Mouse (Mus musculus): Measurements from ENCODE around the gene Npas1.

The Npas1 gene

GRCm38 (mm10) chr7:16468115-16468514 is 9.4 kb downstream of the Npas1 start:
- no peak for DNase-seq

GRCm38 (mm10) chr7:16466565-16466964 is 11.0 kb downstream of the Npas1 start:
- DNase-seq, result peak in 1 of 2 experiments; percentile 33

- DNase-seq, result no peak
Observed at GRCm38 (mm10) chr7:16465568-16465967, 12.0 kb downstream of the Npas1 start.

DNA sequence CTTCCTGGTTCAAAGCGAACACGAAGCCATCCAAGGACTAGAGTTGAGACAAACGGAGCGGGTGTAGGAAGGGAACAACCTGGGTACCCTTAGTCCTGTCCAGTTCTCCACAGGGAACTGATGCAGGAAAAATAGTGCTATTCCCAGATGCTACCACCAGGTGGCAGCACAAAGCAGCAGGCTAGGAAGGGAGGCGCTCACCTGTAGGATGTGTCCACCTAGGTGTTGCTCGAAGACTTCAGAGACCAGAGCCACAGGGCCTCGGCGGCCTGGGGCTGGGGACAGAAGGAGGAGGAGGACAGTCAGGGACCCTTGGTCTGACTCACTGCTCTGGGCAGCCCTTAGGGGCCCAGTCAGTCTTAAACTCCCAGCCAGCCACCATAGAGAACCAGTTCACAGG is 12.4 kb downstream of the Npas1 start:
- DNase-seq, result peak; percentile 52 to 80

DNA sequence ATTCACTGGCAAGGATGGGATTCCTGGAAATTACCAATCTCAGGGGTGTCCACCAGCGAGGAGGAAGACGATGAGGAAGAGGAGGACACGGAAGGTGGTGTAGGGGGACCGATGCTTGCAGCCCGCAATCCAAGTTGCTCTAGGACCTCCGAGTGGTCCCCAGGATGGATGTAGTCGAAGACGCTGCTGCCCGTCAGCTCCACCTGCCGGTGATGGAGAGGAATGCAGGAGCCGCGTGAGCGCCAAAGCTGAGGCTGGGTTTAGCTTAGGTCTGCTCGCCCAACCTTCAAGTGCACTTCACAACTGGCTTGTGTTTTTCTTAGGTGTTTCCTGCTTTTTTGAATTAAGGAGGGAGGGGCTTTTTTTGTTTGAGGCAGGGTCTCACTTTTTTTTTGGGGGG is 14.3 kb downstream of the Npas1 start:
- peak; percentile 79 to 88 for DNase-seq

DNA sequence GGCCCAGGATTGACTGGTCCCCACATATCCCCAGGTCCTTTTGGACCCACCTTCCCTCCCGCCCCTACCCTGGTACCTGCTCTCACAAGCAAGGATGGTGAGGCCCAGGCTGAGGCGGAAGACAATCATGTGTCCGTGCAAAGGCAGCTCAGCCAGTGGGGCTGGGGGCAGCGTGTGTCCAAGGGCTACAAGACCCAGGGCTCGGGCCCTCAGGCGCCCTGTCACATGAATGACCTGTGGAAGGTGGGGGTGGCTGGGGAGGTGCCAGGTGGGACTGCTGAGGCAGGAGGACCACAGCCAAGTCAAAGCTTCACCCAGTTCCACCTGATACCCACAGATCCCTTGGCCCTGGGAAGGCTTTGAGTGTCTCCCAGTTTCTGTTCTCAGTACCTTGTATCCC is 15.8 kb downstream of the Npas1 start:
- no peak for DNase-seq

DNA sequence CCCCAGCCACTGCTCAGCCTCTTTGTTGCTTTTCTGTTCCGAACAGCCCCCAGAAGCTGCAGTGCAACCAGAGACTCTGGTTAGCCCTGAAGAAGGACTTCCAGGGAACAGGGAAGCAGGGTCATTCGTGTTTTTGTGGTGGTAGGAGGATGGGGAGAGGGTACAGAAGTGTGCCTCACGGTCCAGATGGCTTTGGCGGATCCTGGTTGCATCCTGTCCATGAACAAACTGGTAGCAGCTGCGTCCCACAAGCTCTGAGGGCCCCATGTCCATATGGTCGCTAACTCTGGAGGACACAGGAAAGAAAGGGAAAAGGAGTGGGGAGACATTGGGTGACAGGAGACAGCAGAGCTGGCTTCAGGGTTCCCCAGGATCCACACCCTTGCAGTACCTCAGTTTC is 16.4 kb downstream of the Npas1 start:
- no peak for DNase-seq

DNA sequence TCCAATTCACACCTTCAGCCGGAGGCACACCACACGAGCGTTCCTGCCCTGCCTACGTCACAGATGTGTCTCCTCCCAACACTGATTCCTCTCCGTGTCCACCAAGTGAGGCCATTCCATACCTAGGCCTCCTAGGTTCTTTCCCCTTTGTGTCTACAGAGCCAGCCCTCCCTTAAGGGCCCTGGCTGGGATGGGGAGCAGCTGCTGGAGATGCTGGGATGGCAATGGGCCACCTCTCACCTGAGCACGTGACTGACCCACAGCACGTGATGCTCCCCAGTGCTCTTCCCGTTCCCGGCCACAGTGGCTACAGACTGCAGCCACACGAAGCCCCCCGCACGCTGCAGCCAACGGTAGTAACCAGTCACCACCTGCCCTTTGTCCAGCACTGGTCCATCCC is 17.0 kb downstream of the Npas1 start:
- no peak for DNase-seq

DNA sequence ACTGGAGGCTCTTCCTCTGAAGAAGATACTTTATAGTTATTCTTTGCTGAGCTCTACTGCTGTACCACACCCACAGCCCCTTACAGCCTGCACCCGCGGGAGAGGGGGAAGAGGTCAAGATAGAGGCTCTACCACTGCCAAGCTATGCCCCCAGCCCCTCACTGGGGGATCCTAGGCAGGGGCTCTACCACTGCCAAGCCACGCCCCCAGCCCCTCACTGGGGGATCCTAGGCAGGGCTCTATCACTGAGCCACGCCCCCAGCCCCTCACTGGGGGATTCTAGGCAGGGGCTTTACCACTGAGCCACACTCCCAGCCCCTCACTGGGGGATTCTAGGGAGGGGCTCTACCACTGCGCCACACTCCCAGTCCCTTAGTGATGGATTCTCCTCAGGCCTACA is 21.2 kb downstream of the Npas1 start:
- no peak for DNase-seq

- DNase-seq, result no peak
Observed at GRCm38 (mm10) chr7:16455016-16455415, 22.5 kb downstream of the Npas1 start.

GRCm38 (mm10) chr7:16453118-16453711 is 24.3 kb downstream of the Npas1 start:
- peak in 1 of 2 experiments; percentile 44 for DNase-seq

DNA sequence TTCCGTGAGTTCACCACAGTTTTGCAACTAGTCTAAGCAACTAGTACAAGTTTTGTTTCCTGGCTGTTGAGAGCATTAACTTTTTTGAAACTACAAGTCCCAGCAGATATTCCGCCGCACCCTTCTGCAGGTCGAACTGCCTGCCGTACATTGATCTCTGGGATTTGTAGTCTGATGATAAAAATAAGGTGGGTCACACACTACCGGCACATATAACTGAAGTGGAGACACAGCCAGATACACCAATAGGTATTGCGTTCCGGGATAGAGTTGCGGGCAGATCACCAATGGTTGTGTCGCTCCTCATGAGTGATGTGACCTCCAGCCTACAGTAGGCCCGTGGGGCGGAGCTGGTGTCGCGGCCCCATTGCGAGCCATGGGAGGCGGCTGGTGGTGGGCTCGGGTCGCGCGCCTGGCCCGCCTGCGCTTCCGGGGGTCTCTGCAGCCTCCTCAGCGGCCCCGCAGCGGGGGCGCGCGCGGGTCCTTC is 24.9 kb downstream of the Npas1 start, which contains the start of gene Tmem160:
Gene Tmem160 (plus strand): TSS at position 193 of the 487 bp plus-strand sequence.
- DNase-seq, result peak; percentile 89 to 92

GRCm38 (mm10) chr7:16451656-16452055 is 25.9 kb downstream of the Npas1 start:
- no peak for DNase-seq

DNA sequence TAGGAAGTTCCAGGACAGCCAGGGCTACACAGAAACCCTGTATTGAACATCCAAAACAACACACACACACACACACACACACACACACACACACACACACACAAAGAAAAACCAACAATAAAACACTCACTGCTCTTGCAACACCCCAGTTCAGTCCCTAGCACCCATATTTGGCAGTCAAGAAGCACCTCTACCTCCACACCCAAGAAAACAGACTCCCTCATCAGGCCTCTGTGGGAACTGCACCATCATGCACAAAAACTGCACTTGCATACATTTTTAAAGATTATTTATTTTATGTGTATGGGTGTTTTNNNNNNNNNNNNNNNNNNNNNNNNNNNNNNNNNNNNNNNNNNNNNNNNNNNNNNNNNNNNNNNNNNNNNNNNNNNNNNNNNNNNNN is 36.3 kb downstream of the Npas1 start:
- DNase-seq, result peak in 1 of 2 experiments; percentile 30

DNA sequence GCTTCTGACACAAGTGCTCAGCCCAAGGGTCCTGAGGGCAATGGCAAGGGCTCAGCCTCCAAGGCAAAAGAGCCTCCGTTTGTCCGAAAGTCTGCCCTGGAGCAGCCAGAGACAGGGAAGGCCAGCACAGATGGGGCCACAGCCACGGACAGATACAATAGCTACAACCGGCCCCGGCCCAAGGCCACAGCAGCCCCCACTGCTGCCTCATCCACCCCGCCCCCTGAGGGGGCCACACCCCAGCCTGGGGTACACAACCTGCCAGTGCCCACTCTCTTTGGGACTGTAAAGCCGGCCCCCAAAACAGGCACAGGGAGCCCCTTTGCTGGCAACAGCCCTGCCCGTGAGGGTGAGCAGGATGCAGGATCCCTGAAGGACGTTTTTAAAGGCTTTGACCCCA is 42.4 kb downstream of the Npas1 start:
- no peak for DNase-seq

DNA sequence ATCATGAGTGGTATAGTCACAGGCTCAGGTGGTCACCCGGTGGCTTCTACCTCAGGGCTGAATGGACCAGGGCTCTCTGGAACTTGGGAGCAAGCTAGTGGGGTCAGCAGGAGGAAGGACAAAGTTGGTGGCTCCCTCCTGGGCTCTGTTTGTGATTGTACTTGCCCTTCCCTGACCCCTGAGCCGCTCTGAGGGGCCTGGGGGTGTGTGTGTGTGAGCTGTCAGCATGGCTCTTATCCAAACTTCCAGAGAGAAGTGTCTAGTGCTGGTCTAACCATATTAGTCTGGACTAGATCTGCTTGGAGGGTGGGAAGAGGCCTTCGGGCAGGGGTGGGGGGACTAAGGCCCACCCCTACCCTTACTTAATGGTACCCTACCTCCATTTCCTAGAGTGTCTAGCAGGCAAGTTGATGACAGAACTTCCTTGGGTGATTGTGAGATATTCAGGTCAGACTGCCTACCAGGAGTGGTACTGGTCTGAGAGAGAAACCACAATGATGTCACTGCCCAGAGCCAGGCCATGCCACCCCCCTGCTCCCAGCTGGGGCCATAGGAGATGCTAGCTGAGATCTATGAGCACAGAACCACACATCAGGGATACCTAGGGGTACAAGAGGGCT is 44.1 kb downstream of the Npas1 start:
- DNase-seq, result no peak

- peak; percentile 83 to 88 for DNase-seq
Observed at GRCm38 (mm10) chr7:16426129-16426729, 51.3 kb downstream of the Npas1 start.

- no peak for DNase-seq
Observed at GRCm38 (mm10) chr7:16425721-16426120, 51.8 kb downstream of the Npas1 start.

- peak in 1 of 2 experiments; percentile 16 for DNase-seq
Observed at GRCm38 (mm10) chr7:16423731-16424130, 53.8 kb downstream of the Npas1 start.

GRCm38 (mm10) chr7:16422222-16422856 is 55.2 kb downstream of the Npas1 start:
- DNase-seq, result no peak

- peak in 1 of 2 experiments; percentile 12 for DNase-seq
Observed at GRCm38 (mm10) chr7:16420493-16421118, 56.9 kb downstream of the Npas1 start.

GRCm38 (mm10) chr7:16418713-16419112 is 58.8 kb downstream of the Npas1 start:
- peak in 1 of 2 experiments; percentile 18 for DNase-seq

- DNase-seq, result peak; percentile 65 to 84
Observed at GRCm38 (mm10) chr7:16417141-16417771, 60.3 kb downstream of the Npas1 start.
